Mouse (Mus musculus) CH12.LX (cell line): ENCODE results near the gene Creb5. TPM values are rescaled to one million over a fixed set of nuclear protein-coding genes. Genes with fewer than 3 reads are reported as not detected.

Experiments
- DNase-seq: peaks from one replicate; pipeline ENCODE4 v3.0.0-alpha.2; 2013; ENCODE audit errors: extremely low read depth
- H3K27ac ChIP-seq: 2 replicates; pipeline ENCODE4 v1.5.1; 2012; ENCODE audit warnings: low read depth, mild to moderate bottlenecking, control low read depth, moderate library complexity; ENCODE audit not compliant: insufficient read depth
- H3K27me3 ChIP-seq: replicated peaks from 2 replicates; pipeline ENCODE3; 2012; ENCODE audit warnings: inconsistent platforms
- H3K36me3 ChIP-seq, 2 experiments: replicated peaks in 1 of 2; 2 replicates each; pipeline versions ENCODE3 to v1.6.1; 2012; ENCODE audit warnings: inconsistent platforms in 1 of 2, low read length in 1 of 2, mild to moderate bottlenecking in 1 of 2, mixed read lengths in 1 of 2, moderate library complexity in 1 of 2; ENCODE audit not compliant: control insufficient read depth in 1 of 2, insufficient read depth in 1 of 2
- H3K4me1 ChIP-seq, 2 experiments: 2 replicates each; pipeline ENCODE4 v1.6.1; 2012; ENCODE audit warnings: inconsistent platforms in 1 of 2, moderate library complexity in 1 of 2; ENCODE audit not compliant: insufficient read depth in 2 of 2, control insufficient read depth in 1 of 2
- H3K4me2 ChIP-seq: 2 replicates; pipeline ENCODE4 v1.6.1; 2012; ENCODE audit warnings: low read depth, mild to moderate bottlenecking, control low read depth; ENCODE audit not compliant: poor library complexity, insufficient read depth, severe bottlenecking
- H3K4me3 ChIP-seq, 3 experiments: fragments of 150-350 bp in 1 of 3; sonication (generic) in 1 of 3; replicated peaks in 1 of 3; 2 replicates each; pipeline versions ENCODE3 to v1.5.1; 2011 to 2012; ENCODE audit warnings: low read depth in 2 of 3, low read length in 2 of 3, mild to moderate bottlenecking in 2 of 3, moderate library complexity in 2 of 3, control low read depth in 1 of 3, improper control_type of control experiment in 1 of 3, inconsistent platforms in 1 of 3, mixed read lengths in 1 of 3; ENCODE audit not compliant: poor library complexity in 1 of 3
- H3K79me2 ChIP-seq: replicated peaks from 2 replicates; pipeline ENCODE4 v1.6.1; 2012; ENCODE audit warnings: mild to moderate bottlenecking, moderate library complexity; ENCODE audit not compliant: control insufficient read depth, poor library complexity, insufficient read depth, severe bottlenecking; ENCODE audit errors: extremely low read depth
- H3K9ac ChIP-seq: 2 replicates; pipeline ENCODE4 v1.6.1; 2012; ENCODE audit warnings: low read depth, mild to moderate bottlenecking, control low read depth, moderate library complexity; ENCODE audit not compliant: insufficient read depth
- H3K9me3 ChIP-seq: replicated peaks from 2 replicates; pipeline ENCODE3; 2012; ENCODE audit warnings: low read length, inconsistent platforms, mixed read lengths
- BHLHE40 ChIP-seq: IDR thresholded peaks from 2 replicates; pipeline ENCODE4 v1.6.1; 2011; ENCODE audit warnings: mild to moderate bottlenecking, low read depth, low read length, improper control_type of control experiment
- E2F4 ChIP-seq: IDR thresholded peaks from 2 replicates; pipeline ENCODE4 v1.6.1; 2011; ENCODE audit warnings: low read depth, low read length, improper control_type of control experiment; ENCODE audit not compliant: insufficient replicate concordance
- ELF1 ChIP-seq: IDR thresholded peaks from 2 replicates; pipeline ENCODE4 v1.6.1; 2014; ENCODE audit warnings: low read depth, mild to moderate bottlenecking, inconsistent platforms, low read length, improper control_type of control experiment
- ETS1 ChIP-seq: conservative IDR thresholded peaks from 2 replicates; pipeline ENCODE4 v1.6.1; 2012; ENCODE audit warnings: low read depth, mild to moderate bottlenecking, inconsistent platforms, low read length, improper control_type of control experiment, moderate library complexity
- GABPA ChIP-seq: IDR thresholded peaks from 2 replicates; pipeline ENCODE4 v1.6.1; 2012; ENCODE audit warnings: low read depth, low read length, improper control_type of control experiment, inconsistent platforms; ENCODE audit not compliant: insufficient replicate concordance
- HCFC1 ChIP-seq: IDR thresholded peaks from 2 replicates; pipeline ENCODE4 v1.6.1; 2012; ENCODE audit warnings: low read depth, mild to moderate bottlenecking, inconsistent platforms, low read length, improper control_type of control experiment
- IRF4 ChIP-seq: IDR thresholded peaks from 2 replicates; pipeline ENCODE4 v1.6.1; 2014; ENCODE audit warnings: low read depth, mild to moderate bottlenecking, inconsistent platforms, low read length, improper control_type of control experiment
- JUN ChIP-seq: IDR thresholded peaks from 2 replicates; pipeline ENCODE4 v1.6.1; 2011; ENCODE audit warnings: low read depth, mild to moderate bottlenecking, low read length, improper control_type of control experiment, moderate library complexity; ENCODE audit not compliant: insufficient read depth
- KAT2A ChIP-seq: IDR thresholded peaks from 2 replicates; pipeline ENCODE4 v1.6.1; 2012; ENCODE audit warnings: low read length, improper control_type of control experiment, inconsistent platforms; ENCODE audit not compliant: insufficient replicate concordance
- MAFK ChIP-seq: IDR thresholded peaks from 2 replicates; pipeline ENCODE4 v1.6.1; 2011; ENCODE audit warnings: low read length, improper control_type of control experiment; ENCODE audit not compliant: insufficient replicate concordance
- NELFE ChIP-seq: IDR thresholded peaks from 2 replicates; pipeline ENCODE4 v1.6.1; 2011; ENCODE audit warnings: low read depth, low read length, improper control_type of control experiment
- NRF1 ChIP-seq: IDR thresholded peaks from 2 replicates; pipeline ENCODE4 v1.6.1; 2014; ENCODE audit warnings: low read depth, mild to moderate bottlenecking, inconsistent platforms, low read length, improper control_type of control experiment, moderate library complexity
- POLR2A ChIP-seq: IDR thresholded peaks from 2 replicates; pipeline ENCODE4 v1.6.1; 2011; ENCODE audit warnings: low read depth, mild to moderate bottlenecking, improper control_type of control experiment, low read length
- POLR2AphosphoS2 ChIP-seq: IDR thresholded peaks from 2 replicates; pipeline ENCODE4 v1.6.1; 2011; ENCODE audit warnings: low read depth, low read length, improper control_type of control experiment
- RCOR1 ChIP-seq: conservative IDR thresholded peaks from 2 replicates; pipeline ENCODE4 v1.6.1; 2012; ENCODE audit warnings: low read depth, mild to moderate bottlenecking, inconsistent platforms, low read length, improper control_type of control experiment
- TCF12 ChIP-seq: IDR thresholded peaks from 2 replicates; pipeline ENCODE4 v1.6.1; 2014; ENCODE audit warnings: low read depth, mild to moderate bottlenecking, inconsistent platforms, low read length, improper control_type of control experiment
- UBTF ChIP-seq: IDR thresholded peaks from 2 replicates; pipeline ENCODE4 v1.6.1; 2012; ENCODE audit warnings: low read depth, mild to moderate bottlenecking, inconsistent platforms, low read length, improper control_type of control experiment, moderate library complexity
- USF1 ChIP-seq: IDR thresholded peaks from 2 replicates; pipeline ENCODE4 v1.6.1; 2014; ENCODE audit warnings: low read depth, mild to moderate bottlenecking, inconsistent platforms, low read length, improper control_type of control experiment
- ZKSCAN1 ChIP-seq: IDR thresholded peaks from 2 replicates; pipeline ENCODE4 v1.6.1; 2012; ENCODE audit warnings: low read depth, inconsistent platforms, low read length, improper control_type of control experiment, borderline replicate concordance
- ZMIZ1 ChIP-seq: IDR thresholded peaks from 2 replicates; pipeline ENCODE4 v1.6.1; 2012; ENCODE audit warnings: low read depth, mild to moderate bottlenecking, inconsistent platforms, low read length, improper control_type of control experiment
- ZNF384 ChIP-seq: IDR thresholded peaks from 2 replicates; pipeline ENCODE4 v1.6.1; 2012; ENCODE audit warnings: low read depth, low read length, improper control_type of control experiment, inconsistent platforms
- dilution Hi-C: fragments of 300-500 bp; cut with MboI; formaldehyde crosslinking; loops from 2 replicates; pipeline ENCODE4 v1.14.3; 2020; ENCODE audit warnings: low sequenced_read_pairs; ENCODE audit not compliant: extremely low pct_unique_long_range_greater_than_20kb, extremely low pct_ligation_motif_present
- in situ Hi-C: fragments of 300-500 bp; cut with MboI; formaldehyde crosslinking; loops from 3 replicates; pipeline ENCODE4 v1.14.3; 2019; ENCODE audit warnings: low sequenced_read_pairs, low pct_ligation_motif_present, low pct_unique_long_range_greater_than_20kb, mixed read lengths
- polyA plus RNA-seq: library from polyadenylated mRNA; unstranded; fragments of >175 nt; gene quantifications from 2 replicates; pipeline ENCODE4 v1.2.1, GENCODE M21; 2012; ENCODE audit warnings: low read depth; ENCODE audit not compliant: insufficient read length
- total RNA-seq, 2 experiments: library from RNA; depleted of rRNA; stranded (reverse); fragments of 300-350 nt in 1 of 2; fragments of >200 nt in 1 of 2; gene quantifications; 2 replicates each; pipeline ENCODE4 v1.2.3; 2012 to 2014

Gene Creb5
- total and polyA plus RNA-seq, 3 experiments, result 0.68 to 2.1 (median 0.86) TPM

GRCm38 (mm10) chr6:53730996-53731485, 444.0 kb downstream of the Creb5 start:
- Histone ChIP-seq H3K4me3 (no peak overlapping the region), H3K27ac (no peak overlapping the region), H3K4me1 (0 out of 4 replicates have a peak, but pooled peaks cover 0 to 5% of the 10 kb centered on the region in 2 experiments), H3K4me2 (no peak overlapping the region), H3K9ac (no peak overlapping the region), H3K36me3 (no peaks in the 10 kb centered on the region), H3K9me3 (no peaks in the 10 kb centered on the region), H3K27me3 (no peaks in the 10 kb centered on the region), H3K79me2 (no peaks in the 10 kb centered on the region)
- dilution Hi-C loops (no loop called here), in situ Hi-C loops (no loop called here)
- TF ChIP-seq TCF12, result no peak
- TF ChIP-seq HCFC1, result no peak
- DNase-seq, result no peak

- no peak overlapping the region for H3K4me3 ChIP-seq
- dilution Hi-C loops, result no loop called here
- H3K27me3 ChIP-seq, result no peaks in the 10 kb centered on the region
- no peaks in the 10 kb centered on the region for H3K9me3 ChIP-seq
- H3K79me2 ChIP-seq, result no peaks in the 10 kb centered on the region
- H3K4me1 ChIP-seq, result 0 out of 4 replicates have a peak, but pooled peaks cover 0 to 5% of the 10 kb centered on the region in 2 experiments
- H3K36me3 ChIP-seq, result no peaks in the 10 kb centered on the region
- no peak overlapping the region for H3K27ac ChIP-seq
- DNase-seq, result no peak
- no peak overlapping the region for H3K9ac ChIP-seq
- in situ Hi-C loops, result no loop called here
- TF ChIP-seq KAT2A, result no peak
- TF ChIP-seq POLR2AphosphoS2, result no peak
- no peak for TF ChIP-seq TCF12
- no peak for TF ChIP-seq IRF4
- no peak for TF ChIP-seq GABPA
- TF ChIP-seq ELF1, result no peak
- no peak for TF ChIP-seq USF1
- no peak for TF ChIP-seq UBTF
- TF ChIP-seq NELFE, result no peak
- no peak overlapping the region for H3K4me2 ChIP-seq
These were observed 446.5 kb downstream of the Creb5 start for GRCm38 (mm10) chr6:53733546-53733945.

- H3K9ac ChIP-seq, result no peak overlapping the region
- TF ChIP-seq RCOR1 (no peak), ZNF384 (no peak), E2F4 (no peak), ELF1 (no peak), MAFK (no peak), JUN (no peak), TCF12 (no peak), GABPA (no peak), UBTF (no peak), ZKSCAN1 (no peak), ETS1 (no peak), ZMIZ1 (no peak), NRF1 (no peak), POLR2A (no peak), HCFC1 (no peak), NELFE (no peak), BHLHE40 (no peak)
- 0 out of 4 replicates have a peak, but pooled peaks cover 0 to 5% of the 10 kb centered on the region in 2 experiments for H3K4me1 ChIP-seq
- no peak for DNase-seq
- no peaks in the 10 kb centered on the region for H3K36me3 ChIP-seq
- dilution Hi-C loops (no loop called here), in situ Hi-C loops (no loop called here)
- no peaks in the 10 kb centered on the region for H3K27me3 ChIP-seq
- H3K4me2 ChIP-seq, result no peak overlapping the region
- no peaks in the 10 kb centered on the region for H3K9me3 ChIP-seq
- no peak overlapping the region for H3K4me3 ChIP-seq
- no peak overlapping the region for H3K27ac ChIP-seq
- H3K79me2 ChIP-seq, result no peaks in the 10 kb centered on the region
These were observed 446.9 kb downstream of the Creb5 start for GRCm38 (mm10) chr6:53733999-53734398.
